Comparison of ENCODE assay signal across 25 mouse cellular contexts in the genomic region with DNA sequence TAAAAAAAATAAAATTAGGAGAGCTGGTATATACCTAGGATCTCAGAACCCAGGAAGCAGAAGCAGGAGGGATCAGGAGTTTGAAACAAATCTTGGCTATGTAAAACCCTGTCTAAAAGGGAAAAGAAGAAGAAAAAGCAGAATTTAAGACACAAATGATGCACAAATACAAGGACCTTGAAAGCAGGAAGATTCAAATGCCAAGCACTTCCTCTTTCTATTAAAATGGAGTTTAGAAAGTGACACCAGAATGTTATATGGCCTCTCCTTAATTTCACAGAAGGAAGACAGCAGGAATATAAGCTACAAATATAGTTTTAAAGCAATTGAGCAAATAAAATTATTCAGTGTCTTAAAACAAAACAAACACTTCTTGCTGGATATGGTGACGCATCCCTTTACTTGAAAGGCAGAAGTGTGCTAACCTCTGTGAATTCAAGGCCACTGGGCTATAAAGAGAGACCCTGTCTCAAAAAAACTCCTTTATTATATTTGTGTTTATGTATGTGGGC. TPM values are rescaled to one million over a fixed set of nuclear protein-coding genes. Genes with fewer than 3 reads are reported as not detected.
A peak's percentile ranks its signal among the peaks of the same experiment; 100 is the strongest.
DNase-seq lines count a peak whose midpoint lies in the region; ATAC-seq and TF ChIP-seq lines count a peak whose summit lies in the region.
"Had no signal": no experiment of that assay in that cellular context is flagged by ENCODE, and none has a peak within 500 bp of the region (broad histone marks: within the 10 kb centered on the region; RNA-seq: fewer than 3 reads in every experiment).

No protein-coding gene starts in this region.

- H3K4me1 ChIP-seq in bone marrow macrophage, adult 2 months (ENCODE audit: control insufficient read depth, insufficient read depth, low read length): peaks cover 36% of the 10 kb centered on the region
- H3K4me1 ChIP-seq in kidney, embryonic 15.5 days: no peaks in the 10 kb centered on the region
- H3K4me1 ChIP-seq in hindbrain, embryonic 10.5 days (replicated peaks): no peaks in the 10 kb centered on the region
- H3K4me1 ChIP-seq: forebrain, embryonic 12.5 days; heart, embryonic 12.5 days; hindbrain, embryonic 12.5 days had no signal

- ATAC-seq in neutrophil, adult 5-6 weeks (ENCODE audit: extremely low read depth, insufficient number of reproducible peaks, low FRiP score, poor library complexity, severe bottlenecking): 0 out of 2 replicates have a peak, but pooled peaks have one; percentile 26
- ATAC-seq in kidney, embryonic 15.5 days (replicated peaks; ENCODE audit: low FRiP score): no peak
- ATAC-seq: forebrain, embryonic 16.5 days; hindbrain, postnatal 0 days had no signal

- WGBS in macrophage (ENCODE audit: missing documents): 67% methylated on average over 1 of the region's 1 CpGs
- WGBS in kidney, embryonic 15.5 days: 86% methylated on average over 1 of the region's 1 CpGs
- 95% methylated on average over 1 of the region's 1 CpGs for WGBS in hindbrain, embryonic 10.5 days

- H3K4me2 ChIP-seq in kidney, embryonic 15.5 days: no peak overlapping the region
- H3K4me2 ChIP-seq: embryonic facial prominence, embryonic 13.5 days; forebrain, embryonic 12.5 days; heart, embryonic 12.5 days; hindbrain, embryonic 12.5 days had no signal

- no peak for TF ChIP-seq POLR2A in bone marrow macrophage, adult 2 months (IDR thresholded peaks at IDR 0.05; ENCODE audit: borderline replicate concordance, low read depth, low read length)

- no peaks in the 10 kb centered on the region for H3K9me3 ChIP-seq in kidney, embryonic 15.5 days (replicated peaks)
- no peaks in the 10 kb centered on the region for H3K9me3 ChIP-seq in hindbrain, embryonic 10.5 days
- H3K9me3 ChIP-seq: embryonic facial prominence, embryonic 13.5 days; forebrain, embryonic 12.5 days; heart, embryonic 12.5 days; hindbrain, embryonic 12.5 days had no signal

- H3K27ac ChIP-seq in bone marrow macrophage, adult 2 months (ENCODE audit: insufficient read depth, low read depth, low read length): peak overlapping the region; percentile 69
- H3K27ac ChIP-seq in macrophage: peak overlapping the region; percentile 31
- no peak overlapping the region for H3K27ac ChIP-seq in kidney, embryonic 15.5 days
- no peak overlapping the region for H3K27ac ChIP-seq in hindbrain, embryonic 10.5 days
- H3K27ac ChIP-seq: embryonic facial prominence, embryonic 13.5 days; forebrain, embryonic 12.5 days; hindbrain, embryonic 12.5 days; hindbrain, postnatal 0 days had no signal

- H3K9ac ChIP-seq in kidney, embryonic 15.5 days: no peak overlapping the region
- H3K9ac ChIP-seq: embryonic facial prominence, embryonic 13.5 days; forebrain, embryonic 12.5 days; heart, embryonic 12.5 days; hindbrain, embryonic 12.5 days had no signal

- H3K36me3 ChIP-seq in macrophage (ENCODE audit: inconsistent target): peaks cover 9% of the 10 kb centered on the region
- H3K36me3 ChIP-seq in kidney, embryonic 15.5 days: peaks cover 9% of the 10 kb centered on the region
- H3K36me3 ChIP-seq in hindbrain, embryonic 10.5 days: peaks cover 9% of the 10 kb centered on the region

- TF ChIP-seq CTCF in bone marrow macrophage, adult 2 months (IDR thresholded peaks at IDR 0.05; ENCODE audit: low read depth, low read length): no peak

- DNase-seq in 416B (ENCODE audit: low read depth): peak; percentile 56
- no peak for DNase-seq in hindbrain, embryonic 10.5 days (ENCODE audit: low spot score)
- no peak for DNase-seq in urinary bladder, adult 2 months (ENCODE audit: low spot score)
- DNase-seq: adrenal gland, adult 8-10 months; adrenal gland, postnatal 36 days; cerebellum, adult 11 months; cerebellum, adult 8-10 months; cerebellum, postnatal 14 days; gastrocnemius, postnatal 14 days had no signal

- no peak overlapping the region for H3K4me3 ChIP-seq in bone marrow macrophage, adult 2 months (ENCODE audit: insufficient read depth, low read length)
- H3K4me3 ChIP-seq in macrophage (ENCODE audit: inconsistent target): no peak overlapping the region
- H3K4me3 ChIP-seq in kidney, embryonic 15.5 days (replicated peaks): no peak overlapping the region
- H3K4me3 ChIP-seq in hindbrain, embryonic 10.5 days: no peak overlapping the region
- H3K4me3 ChIP-seq: embryonic facial prominence, embryonic 13.5 days; forebrain, embryonic 12.5 days; heart, embryonic 12.5 days; hindbrain, embryonic 12.5 days had no signal

- H3K79me2 ChIP-seq in macrophage (ENCODE audit: inconsistent target): peaks cover 92% of the 10 kb centered on the region

- H3K27me3 ChIP-seq in kidney, embryonic 15.5 days: no peaks in the 10 kb centered on the region
- no peaks in the 10 kb centered on the region for H3K27me3 ChIP-seq in hindbrain, embryonic 10.5 days (ENCODE audit: insufficient read depth, poor library complexity, severe bottlenecking)
- H3K27me3 ChIP-seq: embryonic facial prominence, embryonic 13.5 days; forebrain, embryonic 12.5 days; heart, embryonic 12.5 days; hindbrain, embryonic 12.5 days had no signal

RNA-seq across cellular contexts. Expression of a gene that starts 13.8 kb away (rescaled TPM):
- 143 and 149 TPM in 2 replicates for polyA plus RNA-seq in bone marrow macrophage, adult 2 months (2012; ENCODE audit: insufficient read depth, insufficient read length, missing spikeins)
- 10 to 100 TPM; 13.9 to 48.3 (median 30.3) TPM for total RNA-seq in macrophage (2018; cell fraction: chromatin; rRNA removed)
- total RNA-seq in macrophage (2018; cell fraction: cytosol; rRNA removed): 100 to 1,000 TPM in 3 of 26 experiments, 10 to 100 TPM in 23; 59.5 to 123 (median 82.4) TPM
- 10 to 100 TPM; 27.0 to 68.3 (median 39.7) TPM for total RNA-seq in macrophage (2018; cell fraction: nucleus; rRNA removed)
- 89.7 to 330 TPM (median 144 TPM) in 3 replicates for polyA plus RNA-seq in macrophage (2018)
- total RNA-seq in neutrophil, adult 5-6 weeks (2017): 62.5 and 78.5 TPM in 2 replicates
- polyA plus RNA-seq in kidney, embryonic 15.5 days (2015; fragmentation: Nextera tagmentation; extraction: Ambion mirVana): 91.9 and 101 TPM in 2 replicates
- 88.0 and 91.2 TPM in 2 replicates for polyA plus RNA-seq in hindbrain, embryonic 10.5 days (2016; fragmentation: Nextera tagmentation; extraction: Ambion mirVana)
- 38.7 and 44.9 TPM in 2 replicates for polyA plus RNA-seq in urinary bladder, adult 2 months (2012; rRNA removed)

RNA-seq across cellular contexts. Expression of a gene that starts 26.7 kb away (rescaled TPM):
- 8.1 and 9.5 TPM in 2 replicates for polyA plus RNA-seq in bone marrow macrophage, adult 2 months (2012; ENCODE audit: insufficient read depth, insufficient read length, missing spikeins)
- total RNA-seq in macrophage (2018; cell fraction: chromatin; rRNA removed): 10 to 100 TPM in 3 of 26 experiments, 1 to 10 TPM in 22, under 1 TPM in 1; 0.84 to 11.2 (median 4.1) TPM
- 1 to 10 TPM in 14 of 26 experiments, under 1 TPM in 12; 0.38 to 1.8 (median 1.0) TPM for total RNA-seq in macrophage (2018; cell fraction: cytosol; rRNA removed)
- total RNA-seq in macrophage (2018; cell fraction: nucleus; rRNA removed): 10 to 100 TPM in 1 of 26 experiments, 1 to 10 TPM in 24, under 1 TPM in 1; 0.79 to 17.8 (median 2.7) TPM
- 1.1 to 3.7 TPM (median 1.2 TPM) in 3 replicates for polyA plus RNA-seq in macrophage (2018)
- total RNA-seq in neutrophil, adult 5-6 weeks (2017): 0.74 TPM in 1 of 2 replicates, not detected in the other
- polyA plus RNA-seq in kidney, embryonic 15.5 days (2015; fragmentation: Nextera tagmentation; extraction: Ambion mirVana): 12.5 and 13.1 TPM in 2 replicates
- polyA plus RNA-seq in hindbrain, embryonic 10.5 days (2016; fragmentation: Nextera tagmentation; extraction: Ambion mirVana): 15.0 and 20.0 TPM in 2 replicates
- 0.43 and 0.52 TPM in 2 replicates for polyA plus RNA-seq in urinary bladder, adult 2 months (2012; rRNA removed)

RNA-seq across cellular contexts. Expression of a gene that starts 47.5 kb away (rescaled TPM):
- not detected in 2 replicates for polyA plus RNA-seq in bone marrow macrophage, adult 2 months (2012; ENCODE audit: insufficient read depth, insufficient read length, missing spikeins)
- total RNA-seq in macrophage (2018; cell fraction: chromatin; rRNA removed): not detected
- not detected for total RNA-seq in macrophage (2018; cell fraction: cytosol; rRNA removed)
- not detected for total RNA-seq in macrophage (2018; cell fraction: nucleus; rRNA removed)
- polyA plus RNA-seq in macrophage (2018): not detected in 3 replicates
- not detected in 2 replicates for total RNA-seq in neutrophil, adult 5-6 weeks (2017)
- not detected in 2 replicates for polyA plus RNA-seq in kidney, embryonic 15.5 days (2015; fragmentation: Nextera tagmentation; extraction: Ambion mirVana)
- polyA plus RNA-seq in hindbrain, embryonic 10.5 days (2016; fragmentation: Nextera tagmentation; extraction: Ambion mirVana): 0.18 and 0.51 TPM in 2 replicates
- polyA plus RNA-seq in urinary bladder, adult 2 months (2012; rRNA removed): not detected in 2 replicates
- total RNA-seq: adrenal gland, postnatal 36 days; ES-E14; gastrocnemius, postnatal 14 days; heart, adult 8-10 months; heart, postnatal 25 days; hindbrain, postnatal 0 days had no signal
- polyA plus RNA-seq: cortical plate, adult 2 months; embryonic facial prominence, embryonic 13.5 days; forebrain, embryonic 12.5 days; forebrain, embryonic 16.5 days; gonadal fat pad, adult 2 months; heart, embryonic 12.5 days; heart, embryonic 16.5 days; hindbrain, embryonic 12.5 days; hindbrain, postnatal 0 days had no signal

Comparison
In these comparisons a context has a peak if more than half of its experiments do, and no peak if none do; other contexts are left out.
1. H3K27ac ChIP-seq: peak in bone marrow macrophage, adult 2 months (single experiment) and macrophage (single experiment); none in kidney, embryonic 15.5 days (single experiment) and hindbrain, embryonic 10.5 days (single experiment).